Mouse (Mus musculus) CH12.LX (cell line): ENCODE results near the gene Sec14l1. TPM values are rescaled to one million over a fixed set of nuclear protein-coding genes. Genes with fewer than 3 reads are reported as not detected.

Experiments used
- DNase-seq: peaks from one replicate; pipeline ENCODE4 v3.0.0-alpha.2; 2013; ENCODE audit errors: extremely low read depth
- H3K27ac ChIP-seq: 2 replicates; pipeline ENCODE4 v1.5.1; 2012; ENCODE audit warnings: low read depth, mild to moderate bottlenecking, control low read depth, moderate library complexity; ENCODE audit not compliant: insufficient read depth
- H3K27me3 ChIP-seq: replicated peaks from 2 replicates; pipeline ENCODE3; 2012; ENCODE audit warnings: inconsistent platforms
- H3K36me3 ChIP-seq, 2 experiments: replicated peaks in 1 of 2; 2 replicates each; pipeline versions ENCODE3 to v1.6.1; 2012; ENCODE audit warnings: inconsistent platforms in 1 of 2, low read length in 1 of 2, mild to moderate bottlenecking in 1 of 2, mixed read lengths in 1 of 2, moderate library complexity in 1 of 2; ENCODE audit not compliant: control insufficient read depth in 1 of 2, insufficient read depth in 1 of 2
- H3K4me1 ChIP-seq, 2 experiments: 2 replicates each; pipeline ENCODE4 v1.6.1; 2012; ENCODE audit warnings: inconsistent platforms in 1 of 2, moderate library complexity in 1 of 2; ENCODE audit not compliant: insufficient read depth in 2 of 2, control insufficient read depth in 1 of 2
- H3K4me2 ChIP-seq: 2 replicates; pipeline ENCODE4 v1.6.1; 2012; ENCODE audit warnings: low read depth, mild to moderate bottlenecking, control low read depth; ENCODE audit not compliant: poor library complexity, insufficient read depth, severe bottlenecking
- H3K4me3 ChIP-seq, 3 experiments: fragments of 150-350 bp in 1 of 3; sonication (generic) in 1 of 3; replicated peaks in 1 of 3; 2 replicates each; pipeline versions ENCODE3 to v1.5.1; 2011 to 2012; ENCODE audit warnings: low read depth in 2 of 3, low read length in 2 of 3, mild to moderate bottlenecking in 2 of 3, moderate library complexity in 2 of 3, control low read depth in 1 of 3, improper control_type of control experiment in 1 of 3, inconsistent platforms in 1 of 3, mixed read lengths in 1 of 3; ENCODE audit not compliant: poor library complexity in 1 of 3
- H3K79me2 ChIP-seq: replicated peaks from 2 replicates; pipeline ENCODE4 v1.6.1; 2012; ENCODE audit warnings: mild to moderate bottlenecking, moderate library complexity; ENCODE audit not compliant: control insufficient read depth, poor library complexity, insufficient read depth, severe bottlenecking; ENCODE audit errors: extremely low read depth
- H3K9ac ChIP-seq: 2 replicates; pipeline ENCODE4 v1.6.1; 2012; ENCODE audit warnings: low read depth, mild to moderate bottlenecking, control low read depth, moderate library complexity; ENCODE audit not compliant: insufficient read depth
- H3K9me3 ChIP-seq: replicated peaks from 2 replicates; pipeline ENCODE3; 2012; ENCODE audit warnings: low read length, inconsistent platforms, mixed read lengths
- BHLHE40 ChIP-seq: IDR thresholded peaks from 2 replicates; pipeline ENCODE4 v1.6.1; 2011; ENCODE audit warnings: mild to moderate bottlenecking, low read depth, low read length, improper control_type of control experiment
- CHD1 ChIP-seq: IDR thresholded peaks from 2 replicates; pipeline ENCODE4 v1.6.1; 2012; ENCODE audit warnings: low read depth, low read length, improper control_type of control experiment, inconsistent platforms
- CTCF ChIP-seq, 2 experiments: IDR thresholded peaks in 1 of 2; conservative IDR thresholded peaks in 1 of 2; 2 replicates each; pipeline ENCODE4 v1.5.1; 2011 to 2012; ENCODE audit warnings: low read depth in 2 of 2, low read length in 2 of 2, improper control_type of control experiment in 1 of 2, inconsistent platforms in 1 of 2, mild to moderate bottlenecking in 1 of 2, moderate library complexity in 1 of 2
- E2F4 ChIP-seq: IDR thresholded peaks from 2 replicates; pipeline ENCODE4 v1.6.1; 2011; ENCODE audit warnings: low read depth, low read length, improper control_type of control experiment; ENCODE audit not compliant: insufficient replicate concordance
- ETS1 ChIP-seq: conservative IDR thresholded peaks from 2 replicates; pipeline ENCODE4 v1.6.1; 2012; ENCODE audit warnings: low read depth, mild to moderate bottlenecking, inconsistent platforms, low read length, improper control_type of control experiment, moderate library complexity
- GABPA ChIP-seq: IDR thresholded peaks from 2 replicates; pipeline ENCODE4 v1.6.1; 2012; ENCODE audit warnings: low read depth, low read length, improper control_type of control experiment, inconsistent platforms; ENCODE audit not compliant: insufficient replicate concordance
- HCFC1 ChIP-seq: IDR thresholded peaks from 2 replicates; pipeline ENCODE4 v1.6.1; 2012; ENCODE audit warnings: low read depth, mild to moderate bottlenecking, inconsistent platforms, low read length, improper control_type of control experiment
- JUN ChIP-seq: IDR thresholded peaks from 2 replicates; pipeline ENCODE4 v1.6.1; 2011; ENCODE audit warnings: low read depth, mild to moderate bottlenecking, low read length, improper control_type of control experiment, moderate library complexity; ENCODE audit not compliant: insufficient read depth
- JUND ChIP-seq: conservative IDR thresholded peaks from 2 replicates; pipeline ENCODE4 v1.6.1; 2011; ENCODE audit warnings: low read depth, low read length, improper control_type of control experiment
- KAT2A ChIP-seq: IDR thresholded peaks from 2 replicates; pipeline ENCODE4 v1.6.1; 2012; ENCODE audit warnings: low read length, improper control_type of control experiment, inconsistent platforms; ENCODE audit not compliant: insufficient replicate concordance
- MAFK ChIP-seq: IDR thresholded peaks from 2 replicates; pipeline ENCODE4 v1.6.1; 2011; ENCODE audit warnings: low read length, improper control_type of control experiment; ENCODE audit not compliant: insufficient replicate concordance
- MAX ChIP-seq: IDR thresholded peaks from 2 replicates; pipeline ENCODE4 v1.6.1; 2011; ENCODE audit warnings: low read length, improper control_type of control experiment
- MYC ChIP-seq: IDR thresholded peaks from 2 replicates; pipeline ENCODE4 v1.6.1; 2011; ENCODE audit warnings: low read depth, mild to moderate bottlenecking, improper control_type of control experiment, low read length
- NELFE ChIP-seq: IDR thresholded peaks from 2 replicates; pipeline ENCODE4 v1.6.1; 2011; ENCODE audit warnings: low read depth, low read length, improper control_type of control experiment
- NRF1 ChIP-seq: IDR thresholded peaks from 2 replicates; pipeline ENCODE4 v1.6.1; 2014; ENCODE audit warnings: low read depth, mild to moderate bottlenecking, inconsistent platforms, low read length, improper control_type of control experiment, moderate library complexity
- PAX5 ChIP-seq: IDR thresholded peaks from 2 replicates; pipeline ENCODE4 v1.6.1; 2012; ENCODE audit warnings: low read length, inconsistent platforms, mixed read lengths
- POLR2AphosphoS2 ChIP-seq: IDR thresholded peaks from 2 replicates; pipeline ENCODE4 v1.6.1; 2011; ENCODE audit warnings: low read depth, low read length, improper control_type of control experiment
- RAD21 ChIP-seq: IDR thresholded peaks from 2 replicates; pipeline ENCODE4 v1.6.1; 2011; ENCODE audit warnings: low read depth, mild to moderate bottlenecking, low read length, improper control_type of control experiment, moderate library complexity
- RCOR1 ChIP-seq: conservative IDR thresholded peaks from 2 replicates; pipeline ENCODE4 v1.6.1; 2012; ENCODE audit warnings: low read depth, mild to moderate bottlenecking, inconsistent platforms, low read length, improper control_type of control experiment
- SIN3A ChIP-seq: IDR thresholded peaks from 2 replicates; pipeline ENCODE4 v1.6.1; 2012; ENCODE audit warnings: low read length, improper control_type of control experiment, inconsistent platforms
- TBP ChIP-seq: conservative IDR thresholded peaks from 2 replicates; pipeline ENCODE4 v1.6.1; 2011; ENCODE audit warnings: low read depth, low read length, improper control_type of control experiment
- UBTF ChIP-seq: IDR thresholded peaks from 2 replicates; pipeline ENCODE4 v1.6.1; 2012; ENCODE audit warnings: low read depth, mild to moderate bottlenecking, inconsistent platforms, low read length, improper control_type of control experiment, moderate library complexity
- USF2 ChIP-seq: conservative IDR thresholded peaks from 2 replicates; pipeline ENCODE4 v1.6.1; 2011; ENCODE audit warnings: low read depth, low read length, improper control_type of control experiment
- ZC3H11A ChIP-seq: IDR thresholded peaks from 2 replicates; pipeline ENCODE4 v1.6.1; 2012; ENCODE audit warnings: low read depth, mild to moderate bottlenecking, inconsistent platforms, low read length, improper control_type of control experiment
- ZKSCAN1 ChIP-seq: IDR thresholded peaks from 2 replicates; pipeline ENCODE4 v1.6.1; 2012; ENCODE audit warnings: low read depth, inconsistent platforms, low read length, improper control_type of control experiment, borderline replicate concordance
- ZMIZ1 ChIP-seq: IDR thresholded peaks from 2 replicates; pipeline ENCODE4 v1.6.1; 2012; ENCODE audit warnings: low read depth, mild to moderate bottlenecking, inconsistent platforms, low read length, improper control_type of control experiment
- dilution Hi-C: fragments of 300-500 bp; cut with MboI; formaldehyde crosslinking; loops from 2 replicates; pipeline ENCODE4 v1.14.3; 2020; ENCODE audit warnings: low sequenced_read_pairs; ENCODE audit not compliant: extremely low pct_unique_long_range_greater_than_20kb, extremely low pct_ligation_motif_present
- in situ Hi-C: fragments of 300-500 bp; cut with MboI; formaldehyde crosslinking; loops from 3 replicates; pipeline ENCODE4 v1.14.3; 2019; ENCODE audit warnings: low sequenced_read_pairs, low pct_ligation_motif_present, low pct_unique_long_range_greater_than_20kb, mixed read lengths
- polyA plus RNA-seq: library from polyadenylated mRNA; unstranded; fragments of >175 nt; gene quantifications from 2 replicates; pipeline ENCODE4 v1.2.1, GENCODE M21; 2012; ENCODE audit warnings: low read depth; ENCODE audit not compliant: insufficient read length
- total RNA-seq, 2 experiments: library from RNA; depleted of rRNA; stranded (reverse); fragments of 300-350 nt in 1 of 2; fragments of >200 nt in 1 of 2; gene quantifications; 2 replicates each; pipeline ENCODE4 v1.2.3; 2012 to 2014

Sec14l1 gene
- total and polyA plus RNA-seq, 3 experiments, result 18.5 to 28.2 (median 21.5) TPM

DNA sequence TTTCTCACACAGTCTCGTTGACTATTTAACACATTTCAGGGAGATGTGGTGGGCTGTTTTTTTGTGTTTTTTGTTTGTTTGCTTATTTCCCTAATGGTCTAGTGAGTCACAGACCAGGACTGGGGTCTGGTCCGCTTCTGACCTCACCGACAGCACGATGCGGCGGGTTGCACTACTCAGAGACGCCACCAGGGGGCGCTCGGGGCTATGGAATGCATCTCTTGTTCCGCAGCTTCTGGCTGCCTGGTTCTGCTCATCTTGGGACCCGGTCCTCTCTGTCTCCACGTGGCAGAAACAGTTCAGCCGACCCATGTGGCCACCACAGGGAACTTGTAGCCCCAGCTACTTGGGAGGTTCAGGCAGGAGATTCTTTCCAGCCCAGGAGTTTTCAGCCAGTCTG is 42.8 kb upstream of the Sec14l1 start (continued):
- TF ChIP-seq HCFC1 (no peak), TBP (no peak), MAX (peak; percentile 98), NELFE (peak; percentile 74), NRF1 (no peak), UBTF (no peak), USF2 (0 out of 2 replicates have a peak, but pooled peaks have one; percentile 15), MYC (peak; percentile 99), PAX5 (no peak), MAFK (no peak), ETS1 (no peak), ZKSCAN1 (no peak), CHD1 (no peak), POLR2AphosphoS2 (no peak), E2F4 (0 out of 2 replicates have a peak, but pooled peaks have one; percentile 40)

DNA sequence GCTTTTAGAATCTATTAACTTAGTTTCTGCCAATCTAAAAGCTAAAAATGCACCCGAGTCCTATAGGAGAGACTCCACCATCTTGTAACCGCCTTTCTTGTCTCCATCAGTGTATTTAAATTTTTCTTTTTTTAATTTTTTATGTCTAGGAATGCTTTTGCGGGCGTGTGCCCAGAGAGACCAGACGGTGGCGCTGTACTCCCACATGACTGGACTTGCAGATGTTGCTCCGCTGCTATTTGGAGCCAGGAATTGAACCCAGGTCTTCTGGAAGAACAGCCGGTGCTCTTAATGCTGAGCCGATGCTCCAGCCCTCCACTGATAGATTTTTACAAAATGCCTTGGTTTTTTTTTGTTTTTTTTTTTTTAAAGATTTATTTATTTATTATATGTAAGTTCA is 41.5 kb upstream of the Sec14l1 start:
- Histone ChIP-seq H3K79me2 (peaks cover 18% of the 10 kb centered on the region), H3K27ac (no peak overlapping the region), H3K36me3 (peaks cover 9 to 10% of the 10 kb centered on the region in 2 experiments), H3K4me2 (no peak overlapping the region), H3K4me1 (peaks cover 7 to 40% of the 10 kb centered on the region in 2 experiments), H3K9me3 (peaks cover 2% of the 10 kb centered on the region), H3K27me3 (peaks cover 19% of the 10 kb centered on the region), H3K9ac (no peak overlapping the region), H3K4me3 (no peak overlapping the region)
- in situ Hi-C loops (no loop called here), dilution Hi-C loops (no loop called here)
- DNase-seq, result no peak
- TF ChIP-seq CTCF (conservative IDR thresholded peaks at IDR 0.05 in 1 of 2, IDR thresholded peaks at IDR 0.05 in 1 of 2; ENCODE audit: low read depth in 2 of 2, low read length in 2 of 2), result peak in 1 of 2 experiments; percentile 38; a peak in 2 of 4 replicates
- TF ChIP-seq RAD21, result no peak; the same call in 1 of the 2 replicates

DNA sequence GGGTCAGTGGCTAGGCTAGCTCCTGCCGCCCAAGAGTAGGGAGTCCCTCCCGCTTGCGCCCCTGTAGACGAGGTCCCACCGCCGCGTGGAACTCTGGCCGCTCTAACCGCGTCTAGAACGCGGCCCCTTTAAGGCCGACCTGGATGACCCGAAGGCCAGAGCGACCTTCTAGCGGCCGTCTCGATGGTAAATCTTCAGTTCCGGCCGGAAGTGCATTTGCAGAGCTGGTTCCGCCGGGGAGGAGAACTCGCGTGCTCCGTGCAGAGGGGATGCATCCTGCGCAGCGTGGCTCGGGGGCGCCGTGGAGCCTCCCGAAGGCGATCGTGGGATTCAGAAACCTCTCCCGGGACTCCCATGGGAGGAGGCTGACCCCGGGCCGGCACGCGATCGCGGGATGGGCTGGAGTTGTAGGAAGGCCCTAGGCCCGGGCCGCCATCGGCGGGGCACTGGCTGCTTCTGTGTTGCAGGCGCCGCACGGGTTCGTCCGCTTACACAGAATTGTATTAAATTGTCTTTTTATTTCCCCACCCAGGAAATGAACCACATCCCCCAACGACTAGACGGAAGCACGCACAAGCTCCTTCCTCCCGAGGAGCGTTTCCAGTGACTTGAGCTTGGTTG is 38.3 kb upstream of the Sec14l1 start:
- DNase-seq, result peak; percentile 95
- H3K4me2 ChIP-seq, result peak overlapping the region; percentile 80
- dilution Hi-C loops (no loop called here), in situ Hi-C loops (loop anchor here (5.0 kb wide), 2 partner anchors 101 to 281 kb away; no protein-coding TSS in a partner anchor)
- peaks cover 37 to 41% of the 10 kb centered on the region in 2 experiments for H3K36me3 ChIP-seq
- H3K4me1 ChIP-seq, result peaks cover 14 to 49% of the 10 kb centered on the region in 2 experiments
- peaks cover 2% of the 10 kb centered on the region for H3K9me3 ChIP-seq
- H3K27ac ChIP-seq, result peak overlapping the region; percentile 14
- H3K27me3 ChIP-seq, result peaks cover 2% of the 10 kb centered on the region
- peak overlapping the region; percentile 78 to 97 (median 92) for H3K4me3 ChIP-seq
- H3K9ac ChIP-seq, result peak overlapping the region; percentile 97
- peaks cover 26% of the 10 kb centered on the region for H3K79me2 ChIP-seq
- TF ChIP-seq HCFC1 (peak; percentile 93), CTCF (conservative IDR thresholded peaks at IDR 0.05 in 1 of 2, IDR thresholded peaks at IDR 0.05 in 1 of 2; ENCODE audit: low read depth in 2 of 2, low read length in 2 of 2) (0 out of 4 replicates have a peak, but pooled peaks of 1 of the 2 experiments have one; percentile 11), MYC (peak; percentile 97), MAX (peak; percentile 94), JUND (no peak), MAFK (peak; percentile 39; the same call in 1 of the 2 replicates), ZC3H11A (no peak), SIN3A (peak; percentile 99), GABPA (peak; percentile 91), UBTF (peak; percentile 83), BHLHE40 (peak; percentile 82), ETS1 (peak; percentile 49; the same call in 1 of the 2 replicates), KAT2A (peak; percentile 92; the same call in 1 of the 2 replicates), JUN (no peak; the same call in 1 of the 2 replicates), TBP (peak; percentile 94), PAX5 (no peak), RCOR1 (0 out of 2 replicates have a peak, but pooled peaks have one; percentile 28), NRF1 (peak; percentile 50), ZMIZ1 (peak; percentile 94), NELFE (peak; percentile 97)
